Mouse (Mus musculus): ENCODE data around the gene Prkar1b. TPM values are rescaled to one million over a fixed set of nuclear protein-coding genes. Genes with fewer than 3 reads are reported as not detected.

Prkar1b gene
- total RNA-seq, 2 experiments from 2014 or later = 0.10 TPM; not detected in 1

- ATAC-seq (replicated peaks; ENCODE audit: poor library complexity, severe bottlenecking) = no peak
These were observed 160.2 kb downstream of the Prkar1b start for GRCm38 (mm10) chr5:138989567-138989966.

DNA sequence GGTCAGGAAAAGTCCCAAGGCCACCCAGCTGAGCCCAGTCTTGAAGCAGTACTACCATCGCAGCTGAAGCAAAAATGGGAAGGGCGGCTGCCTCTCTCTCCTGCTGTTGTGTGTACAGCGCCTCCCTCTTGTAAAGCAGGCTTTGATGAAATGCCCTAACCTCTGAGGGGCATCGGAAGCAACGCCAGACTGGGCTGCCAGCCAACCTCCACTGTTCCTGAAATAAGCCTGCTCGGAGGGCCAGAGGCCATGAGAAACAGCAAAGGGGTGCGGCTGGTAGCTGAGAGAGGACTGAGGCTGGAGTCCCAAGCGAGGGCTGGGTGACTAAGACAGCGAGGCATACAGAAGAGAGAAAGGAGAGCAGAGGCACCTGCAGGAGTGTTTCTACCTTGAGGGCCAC is 161.0 kb downstream of the Prkar1b start:
- ATAC-seq (replicated peaks; ENCODE audit: poor library complexity, severe bottlenecking) = no peak

GRCm38 (mm10) chr5:138987994-138988393 is 161.8 kb downstream of the Prkar1b start:
- ATAC-seq (replicated peaks; ENCODE audit: poor library complexity, severe bottlenecking) = no peak

GRCm38 (mm10) chr5:138981921-138982320 is 167.9 kb downstream of the Prkar1b start:
- no peak for ATAC-seq (replicated peaks; ENCODE audit: poor library complexity, severe bottlenecking)

DNA sequence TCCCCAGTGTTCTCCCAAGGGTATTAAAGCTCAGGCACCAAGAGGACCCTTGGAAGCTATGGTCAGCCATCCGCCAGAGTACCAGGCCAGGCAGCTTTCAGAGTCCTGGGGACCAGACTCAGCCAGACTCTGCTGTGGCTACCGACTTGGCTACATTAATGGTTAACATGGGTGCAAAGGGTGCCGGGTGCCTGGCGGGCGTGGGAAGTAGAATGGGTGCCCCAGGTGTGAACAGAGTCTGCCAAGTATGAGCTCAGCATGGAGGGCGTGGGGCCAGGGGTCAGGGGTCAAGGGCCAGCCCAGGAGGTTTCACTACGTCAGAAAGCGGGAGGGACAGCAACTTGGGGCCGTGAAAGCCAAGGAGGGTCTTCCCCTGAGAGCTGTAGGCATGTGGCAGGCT is 169.2 kb downstream of the Prkar1b start:
- ATAC-seq (replicated peaks; ENCODE audit: poor library complexity, severe bottlenecking) = no peak

DNA sequence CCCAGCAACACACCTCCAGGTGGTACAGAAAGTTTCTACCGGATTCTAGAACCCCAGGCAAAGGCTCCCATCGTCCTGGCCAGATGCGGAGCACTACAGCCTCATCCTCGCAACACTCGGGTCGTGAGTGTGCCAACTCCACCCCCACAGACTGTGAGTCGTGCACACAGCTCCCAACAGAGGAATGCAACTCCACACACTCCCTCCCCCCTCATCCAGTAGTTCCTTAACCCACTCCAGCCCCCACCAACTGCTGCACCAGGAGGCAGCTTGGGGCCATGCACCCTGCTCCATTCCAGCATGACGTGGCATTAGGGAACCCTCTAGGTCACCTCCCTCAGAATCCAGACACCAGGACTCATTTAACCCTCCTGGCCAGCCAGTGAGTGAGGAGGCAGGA is 170.0 kb downstream of the Prkar1b start:
- no peak for ATAC-seq (replicated peaks; ENCODE audit: poor library complexity, severe bottlenecking)

GRCm38 (mm10) chr5:138977759-138978158 is 172.0 kb downstream of the Prkar1b start:
- no peak for ATAC-seq (replicated peaks; ENCODE audit: poor library complexity, severe bottlenecking)

DNA sequence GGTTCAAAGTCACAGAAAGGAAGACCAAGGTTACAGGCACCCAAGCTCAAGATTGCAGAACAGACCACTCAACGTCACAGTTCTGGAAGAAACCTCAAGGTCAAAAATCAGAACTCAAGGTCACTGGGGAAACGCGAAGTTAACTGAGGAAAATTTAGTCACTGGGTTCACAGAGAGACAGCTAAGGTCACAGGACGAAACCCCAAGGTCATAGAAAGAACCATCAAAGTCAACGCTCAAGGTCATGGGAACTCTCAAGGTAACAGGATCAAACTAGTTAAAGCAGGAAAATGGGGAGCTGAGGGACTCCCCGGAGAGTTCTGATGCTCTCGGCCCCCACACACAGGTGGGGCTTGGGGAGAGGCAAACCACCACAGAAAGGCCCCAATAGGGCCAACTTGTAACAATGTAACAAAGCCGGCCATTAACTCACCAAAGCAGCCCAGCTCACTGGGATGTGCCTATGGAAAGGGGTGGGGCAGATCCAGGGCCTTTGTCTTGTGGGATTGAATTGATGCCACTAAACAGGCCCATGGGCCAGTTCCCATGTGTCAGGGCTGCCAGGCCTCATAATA is 174.8 kb downstream of the Prkar1b start:
- no peak for ATAC-seq (replicated peaks; ENCODE audit: poor library complexity, severe bottlenecking)

GRCm38 (mm10) chr5:138973480-138973879 is 176.3 kb downstream of the Prkar1b start:
- no peak for ATAC-seq (replicated peaks; ENCODE audit: poor library complexity, severe bottlenecking)

- ATAC-seq (replicated peaks; ENCODE audit: poor library complexity, severe bottlenecking) = no peak
These were observed 178.4 kb downstream of the Prkar1b start for GRCm38 (mm10) chr5:138971405-138971804.

GRCm38 (mm10) chr5:138970056-138970490 is 179.7 kb downstream of the Prkar1b start:
- no peak for ATAC-seq (replicated peaks; ENCODE audit: poor library complexity, severe bottlenecking)

Other genes with a start within 250 kb of the Prkar1b start
- 0.34 TPM in 1 of 2 replicates, not detected in the other for gene Pdgfa, start 152.6 kb downstream of the Prkar1b start, total RNA-seq (2014; fragmentation: Nextera tagmentation)
- gene Pdgfa, start 152.6 kb downstream of the Prkar1b start, total RNA-seq (2017) = not detected in 2 replicates
- gene Dnaaf5, start 222 bp upstream of the Prkar1b start, total RNA-seq (2014; fragmentation: Nextera tagmentation) = 8.3 and 9.8 TPM in 2 replicates
- gene Dnaaf5, start 222 bp upstream of the Prkar1b start, total RNA-seq (2017) = 7.8 TPM in 2 replicates
- gene Sun1, start 50.6 kb upstream of the Prkar1b start, total RNA-seq (2014; fragmentation: Nextera tagmentation) = 33.4 and 43.0 TPM in 2 replicates
- gene Sun1, start 50.6 kb upstream of the Prkar1b start, total RNA-seq (2017) = 23.3 and 33.9 TPM in 2 replicates
- 43.8 and 51.8 TPM in 2 replicates for gene Get4, start 102.3 kb upstream of the Prkar1b start, total RNA-seq (2014; fragmentation: Nextera tagmentation)
- 17.9 and 30.5 TPM in 2 replicates for gene Get4, start 102.3 kb upstream of the Prkar1b start, total RNA-seq (2017)
- gene Adap1, start 175.6 kb upstream of the Prkar1b start, total RNA-seq (2014; fragmentation: Nextera tagmentation) = 46.5 and 63.5 TPM in 2 replicates
- gene Adap1, start 175.6 kb upstream of the Prkar1b start, total RNA-seq (2017) = 39.4 and 53.9 TPM in 2 replicates
- 29.2 and 60.1 TPM in 2 replicates for gene Cox19, start 201.4 kb upstream of the Prkar1b start, total RNA-seq (2014; fragmentation: Nextera tagmentation)
- 31.4 and 35.9 TPM in 2 replicates for gene Cox19, start 201.4 kb upstream of the Prkar1b start, total RNA-seq (2017)
- gene Cyp2w1, start 202.6 kb upstream of the Prkar1b start, total RNA-seq (2014; fragmentation: Nextera tagmentation) = not detected in 2 replicates
- gene Cyp2w1, start 202.6 kb upstream of the Prkar1b start, total RNA-seq (2017) = not detected in 2 replicates
- gene Gpr146, start 227.7 kb upstream of the Prkar1b start, total RNA-seq (2014; fragmentation: Nextera tagmentation) = 5.0 and 7.3 TPM in 2 replicates
- gene Gpr146, start 227.7 kb upstream of the Prkar1b start, total RNA-seq (2017) = 4.0 and 5.4 TPM in 2 replicates

All from granulocyte monocyte progenitor cell, adult 5-6 weeks (primary cell).